Mouse (Mus musculus): ENCODE measurements at regions not wholly inside any gene's neighbourhood (a gene's known extent, or its start where the extent isn't known, plus 50 kb on each side); places are given as distances from the start of the nearest gene placed in this dataset.

DNA sequence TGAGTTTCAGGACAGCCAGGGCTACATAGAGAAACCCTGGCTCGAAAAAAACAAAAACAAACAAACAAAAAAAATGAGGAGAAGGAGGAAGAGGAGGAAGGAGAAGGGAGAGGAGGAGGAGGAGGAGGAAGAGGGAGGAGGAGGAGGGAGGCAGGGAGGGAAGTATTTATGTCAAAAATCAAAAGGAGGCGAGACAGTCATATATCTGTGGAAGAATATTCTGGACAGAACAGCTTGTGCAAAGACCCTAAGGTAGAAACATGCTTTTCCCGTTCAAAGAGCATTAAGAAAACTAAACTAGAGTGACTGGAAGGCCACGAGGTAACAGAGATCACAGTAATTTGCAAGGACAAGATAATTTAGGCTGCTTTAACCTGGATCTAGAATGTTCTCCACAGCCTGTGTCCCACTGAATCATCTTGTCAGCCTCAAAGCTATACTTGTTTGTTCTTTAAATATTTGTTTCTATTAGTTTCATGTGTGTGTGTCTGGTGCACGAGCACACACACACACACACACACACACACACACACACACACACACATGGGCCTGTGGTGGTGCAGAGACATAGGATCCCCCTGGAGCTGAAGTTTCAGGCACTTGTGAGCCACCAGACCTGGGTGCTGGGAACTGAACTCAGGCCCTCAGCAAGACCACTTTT is 50.5 kb upstream of the Cpsf6 start:
- WGBS: 72% methylated on average over 5 of the region's 5 CpGs
- no peak overlapping the region for H3K9ac ChIP-seq (ENCODE audit: low read length)
- H3K4me2 ChIP-seq (ENCODE audit: low read length): no peak overlapping the region
- H3K27me3 ChIP-seq (replicated peaks; ENCODE audit: control insufficient read depth, insufficient read depth, low read length): no peaks in the 10 kb centered on the region
- no peak for DNase-seq (ENCODE audit: low spot score)
- H3K4me3 ChIP-seq (ENCODE audit: low read depth, low read length): no peak overlapping the region
- H3K9me3 ChIP-seq (ENCODE audit: control insufficient read depth, low read length): no peaks in the 10 kb centered on the region
- H3K36me3 ChIP-seq (ENCODE audit: control insufficient read depth, insufficient read depth, low read length): no peaks in the 10 kb centered on the region
- ATAC-seq (replicated peaks; ENCODE audit: low FRiP score, low TSS enrichment, low read depth): no peak
- no peak overlapping the region for H3K27ac ChIP-seq (ENCODE audit: low read depth)
- no peaks in the 10 kb centered on the region; the same call in 1 of the 2 replicates for H3K4me1 ChIP-seq (replicated peaks; ENCODE audit: control insufficient read depth, insufficient read depth, low read length)

DNA sequence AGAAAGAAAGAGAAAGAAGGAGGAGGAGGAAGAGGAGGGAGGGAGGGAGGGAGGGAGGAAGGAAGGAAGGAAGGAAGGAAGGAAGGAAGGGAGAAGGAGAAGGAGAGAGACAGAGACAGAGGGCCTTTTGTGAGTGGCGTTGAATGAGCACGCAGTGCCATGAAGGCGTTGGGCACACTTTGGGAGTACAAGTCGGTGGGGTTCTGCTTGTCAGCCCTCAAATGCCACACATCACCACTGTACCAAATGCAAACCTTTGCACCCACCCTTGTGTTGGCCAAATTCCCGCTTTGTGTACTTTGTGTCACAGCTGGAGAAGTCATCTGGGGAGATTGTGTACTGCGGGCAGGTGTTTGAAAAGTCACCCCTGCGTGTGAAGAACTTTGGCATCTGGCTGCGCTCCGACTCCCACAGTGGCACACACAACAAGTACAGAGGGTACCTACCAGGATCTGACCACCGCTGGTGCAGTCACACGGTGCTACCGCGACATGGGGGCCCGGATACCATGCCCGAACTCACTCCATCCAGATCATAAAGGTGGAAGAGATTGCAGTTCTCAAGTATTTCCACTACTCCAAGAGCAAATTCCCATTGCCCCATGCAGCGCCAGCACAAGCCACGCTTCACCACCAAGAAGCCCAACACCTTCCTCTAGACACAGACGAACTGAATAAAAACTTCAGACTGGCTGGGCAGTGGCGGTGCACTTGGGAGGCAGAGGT is 49.8 kb upstream of the Cpsf6 start:
- ATAC-seq (replicated peaks; ENCODE audit: low FRiP score, low TSS enrichment, low read depth): no peak
- H3K4me2 ChIP-seq (ENCODE audit: low read length): no peak overlapping the region
- DNase-seq (ENCODE audit: low spot score): no peak
- H3K4me3 ChIP-seq (ENCODE audit: low read depth, low read length): no peak overlapping the region
- H3K27ac ChIP-seq (ENCODE audit: low read depth): no peak overlapping the region
- H3K36me3 ChIP-seq (ENCODE audit: control insufficient read depth, insufficient read depth, low read length): no peaks in the 10 kb centered on the region
- H3K9me3 ChIP-seq (ENCODE audit: control insufficient read depth, low read length): no peaks in the 10 kb centered on the region
- H3K9ac ChIP-seq (ENCODE audit: low read length): no peak overlapping the region
- WGBS: 88% methylated on average over 19 of the region's 19 CpGs
- no peaks in the 10 kb centered on the region for H3K27me3 ChIP-seq (replicated peaks; ENCODE audit: control insufficient read depth, insufficient read depth, low read length)
- H3K4me1 ChIP-seq (replicated peaks; ENCODE audit: control insufficient read depth, insufficient read depth, low read length): no peaks in the 10 kb centered on the region

All from intestine, embryonic 14.5 days (tissue).